Mouse (Mus musculus): ENCODE results near the gene Krtdap. TPM values are rescaled to one million over a fixed set of nuclear protein-coding genes. Genes with fewer than 3 reads are reported as not detected.
"Not testable (repeated sequence)": the region's sequence is repeated elsewhere in the genome, so short reads cannot be mapped to it uniquely, and the experiment has no call there.

Krtdap gene
- total RNA-seq, 2 experiments from 2014 or later = 0.78 TPM; not detected in 1

DNA sequence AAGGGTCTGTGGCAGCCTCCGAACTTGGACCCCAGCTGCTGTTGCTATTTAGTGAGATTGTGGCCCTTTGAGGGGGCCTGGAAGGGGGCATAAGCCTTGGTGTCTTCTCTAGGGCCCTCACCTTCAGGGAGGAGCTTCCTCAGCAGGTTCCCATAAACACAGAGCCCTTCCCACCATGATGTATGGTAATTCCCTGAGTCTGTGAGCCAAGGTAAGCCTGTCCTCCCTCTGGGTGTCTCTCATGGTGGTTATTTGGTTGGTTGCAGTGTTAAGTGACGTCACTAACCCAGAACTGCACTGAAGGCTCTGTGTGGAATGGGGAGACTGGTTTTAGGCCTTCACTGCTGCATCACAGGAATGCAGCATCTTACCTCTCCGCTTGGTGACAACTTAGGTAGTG is 41.7 kb downstream of the Krtdap start:
- intact Hi-C loops (cut with DNase I) = no loop called here
- Histone ChIP-seq H3K27ac (no peak overlapping the region), H3K4me3 (no peak overlapping the region)
- DNase-seq = no peak
- TF ChIP-seq CTCF (IDR thresholded peaks at IDR 0.05) = no peak

DNA sequence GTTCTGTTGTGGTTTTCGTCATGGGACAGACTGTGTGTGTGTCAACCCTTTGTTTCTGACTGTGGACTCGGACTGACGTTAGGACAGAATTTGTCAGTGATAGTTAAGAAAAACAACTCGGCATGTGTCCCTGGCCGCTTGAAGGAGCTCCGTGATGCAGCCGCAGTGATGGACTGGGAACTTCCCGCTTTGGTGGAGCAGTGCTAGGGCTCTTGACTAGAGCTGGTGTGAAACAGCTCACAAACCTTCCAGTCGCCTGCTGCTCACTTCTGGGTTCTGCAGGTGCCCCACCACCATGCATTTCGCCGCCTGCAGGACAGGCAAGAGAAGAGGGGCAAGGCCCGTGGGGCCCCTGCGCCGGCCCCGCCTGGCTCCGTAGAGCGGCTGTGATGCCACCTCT is 44.6 kb downstream of the Krtdap start:
- DNase-seq = no peak
- Histone ChIP-seq H3K27ac (no peak overlapping the region), H3K4me3 (no peak overlapping the region)
- intact Hi-C loops (cut with DNase I) = no loop called here
- TF ChIP-seq CTCF (IDR thresholded peaks at IDR 0.05) = no peak

DNA sequence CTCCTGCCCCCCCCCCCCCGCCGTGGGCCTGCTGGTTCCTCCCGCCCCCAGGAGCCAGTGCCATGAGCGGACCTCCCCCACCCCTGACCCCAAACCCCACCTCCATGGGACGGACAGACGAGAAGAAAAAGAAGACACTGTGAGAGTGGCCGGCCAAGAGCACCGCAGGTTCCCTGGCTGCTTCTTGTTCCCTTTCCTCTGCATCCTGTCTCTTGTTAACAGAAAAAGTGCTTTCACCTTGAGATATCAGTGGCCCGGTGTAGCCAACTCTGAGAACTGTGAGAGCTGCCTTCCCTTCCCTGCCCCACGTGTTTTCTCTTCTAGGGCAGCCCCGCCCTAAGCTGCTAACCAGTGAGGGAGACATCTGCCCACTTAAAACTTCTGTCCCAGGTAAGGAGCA is 45.0 kb downstream of the Krtdap start:
- intact Hi-C loops (cut with DNase I); H3K27ac ChIP-seq; DNase-seq; H3K4me3 ChIP-seq: not testable (repeated sequence)

- TF ChIP-seq CTCF (IDR thresholded peaks at IDR 0.05) = no peak
- intact Hi-C loops (cut with DNase I) = no loop called here
- no peak overlapping the region for H3K4me3 ChIP-seq
- no peak for DNase-seq
- no peak overlapping the region for H3K27ac ChIP-seq
Observed at GRCm38 (mm10) chr7:30837277-30837676, 49.6 kb downstream of the Krtdap start.

DNA sequence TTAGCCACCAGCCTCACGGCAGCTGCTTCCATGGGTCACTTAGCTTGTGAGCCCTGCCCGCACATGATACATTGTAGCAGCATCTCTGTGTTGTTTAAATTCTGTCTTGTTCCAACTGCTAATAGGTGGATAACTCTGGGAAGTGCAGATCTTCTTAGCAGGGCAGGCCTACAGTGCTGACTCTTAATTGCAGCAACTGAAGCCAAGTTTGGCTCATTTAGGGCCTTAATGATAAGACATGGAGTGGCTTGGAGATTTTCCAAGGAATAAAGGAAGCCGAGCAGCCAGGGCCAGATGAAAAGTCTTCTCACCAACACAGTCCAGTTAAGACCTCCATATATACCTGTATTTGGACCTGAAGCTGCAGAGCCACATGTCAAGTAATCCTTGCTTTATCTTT is 52.6 kb downstream of the Krtdap start:
- intact Hi-C loops (cut with DNase I) = no loop called here
- Histone ChIP-seq H3K27ac (no peak overlapping the region), H3K4me3 (no peak overlapping the region)
- DNase-seq = no peak
- TF ChIP-seq CTCF (IDR thresholded peaks at IDR 0.05) = no peak

Other genes starting within 250 kb of the Krtdap start
- gene Hspb6, start 235.7 kb upstream of the Krtdap start, total RNA-seq (2021) = 1,000 to 10,000 TPM in 1 of 2 experiments, 100 to 1,000 TPM in 1; 867 to 2,532 TPM
- gene Proser3, start 235.6 kb upstream of the Krtdap start, total RNA-seq (2021) = 1 to 10 TPM; 5.5 to 7.3 TPM
- 10 to 100 TPM in 1 of 2 experiments, 1 to 10 TPM in 1; 9.2 to 10.5 TPM for gene Lin37, start 228.1 kb upstream of the Krtdap start, total RNA-seq (2021)
- gene U2af1l4, start 224.6 kb upstream of the Krtdap start, total RNA-seq (2021) = 10 to 100 TPM; 53.8 to 62.5 TPM
- 1 to 10 TPM; 1.8 to 2.2 TPM for gene Gm49396, start 224.6 kb upstream of the Krtdap start, total RNA-seq (2021)
- gene Psenen, start 224.3 kb upstream of the Krtdap start, total RNA-seq (2021) = 100 to 1,000 TPM; 116 to 123 TPM
- 1 to 10 TPM; 1.1 to 1.5 TPM for gene Igflr1, start 222.5 kb upstream of the Krtdap start, total RNA-seq (2021)
- gene Kmt2b, start 199.2 kb upstream of the Krtdap start, total RNA-seq (2021) = 10 to 100 TPM; 13.3 to 16.3 TPM
- under 1 TPM in 1 of 2 experiments, not detected in 1; 0.33 TPM for gene Zbtb32, start 189.0 kb upstream of the Krtdap start, total RNA-seq (2021)
- under 1 TPM in 1 of 2 experiments, not detected in 1; 0.17 TPM for gene Upk1a, start 175.0 kb upstream of the Krtdap start, total RNA-seq (2021)
- gene Cox6b1, start 161.7 kb upstream of the Krtdap start, total RNA-seq (2021) = 1,000 to 10,000 TPM; 1,338 to 2,234 TPM
- not detected for gene Etv2, start 152.0 kb upstream of the Krtdap start, total RNA-seq (2021)
- gene Rbm42, start 137.6 kb upstream of the Krtdap start, total RNA-seq (2021) = 10 to 100 TPM; 37.4 to 38.3 TPM
- gene Haus5, start 122.9 kb upstream of the Krtdap start, total RNA-seq (2021) = 1 to 10 TPM; 3.7 to 4.2 TPM
- gene Pmis2, start 116.3 kb upstream of the Krtdap start, total RNA-seq (2021) = 1 to 10 TPM; 2.7 to 4.9 TPM
- not detected for gene 2200002J24Rik, start 89.0 kb upstream of the Krtdap start, total RNA-seq (2021)
- gene Atp4a, start 75.7 kb upstream of the Krtdap start, total RNA-seq (2021) = under 1 TPM; 0.13 to 0.14 TPM
- gene Tmem147, start 58.4 kb upstream of the Krtdap start, total RNA-seq (2021) = 100 to 1,000 TPM; 232 to 255 TPM
- gene Gapdhs, start 44.2 kb upstream of the Krtdap start, total RNA-seq (2021) = not detected
- gene Sbsn, start 36.4 kb upstream of the Krtdap start, total RNA-seq (2021) = 1 to 10 TPM; 2.8 to 4.7 TPM
- 1 to 10 TPM in 1 of 2 experiments, under 1 TPM in 1; 0.98 to 1.2 TPM for gene Dmkn, start 24.1 kb upstream of the Krtdap start, total RNA-seq (2021)
- under 1 TPM in 1 of 2 experiments, not detected in 1; 0.14 TPM for gene Ffar2, start 35.9 kb downstream of the Krtdap start, total RNA-seq (2021)
- not detected for gene Ffar3, start 68.3 kb downstream of the Krtdap start, total RNA-seq (2021)
- not detected for gene Ffar1, start 73.7 kb downstream of the Krtdap start, total RNA-seq (2021)
- under 1 TPM in 1 of 2 experiments, not detected in 1; 0.31 TPM for gene Cd22, start 92.4 kb downstream of the Krtdap start, total RNA-seq (2021)
- gene Mag, start 127.0 kb downstream of the Krtdap start, total RNA-seq (2021) = under 1 TPM; 0.22 to 0.71 TPM
- gene Hamp2, start 136.8 kb downstream of the Krtdap start, total RNA-seq (2021) = not detected
- gene Hamp, start 156.1 kb downstream of the Krtdap start, total RNA-seq (2021) = not detected
- 100 to 1,000 TPM in 1 of 2 experiments, 10 to 100 TPM in 1; 85.9 to 102 TPM for gene Usf2, start 168.9 kb downstream of the Krtdap start, total RNA-seq (2021)
- gene Lsr, start 185.6 kb downstream of the Krtdap start, total RNA-seq (2021) = under 1 TPM; 0.31 to 0.41 TPM
- not detected for gene Fam187b, start 185.9 kb downstream of the Krtdap start, total RNA-seq (2021)

All from gastrocnemius, adult 2 months (tissue).